Mouse (Mus musculus): ENCODE data around the gene Thrb. TPM values are rescaled to one million over a fixed set of nuclear protein-coding genes. Genes with fewer than 3 reads are reported as not detected.

Thrb gene
- polyA plus RNA-seq, 1 experiment = 0.13 TPM

GRCm38 (mm10) chr14:17978259-17978658 lies 318.2 kb downstream of the Thrb start:
- Histone ChIP-seq H3K36me3 (ENCODE audit: control insufficient read depth, insufficient read depth, low read length, poor library complexity, severe bottlenecking) (no peaks in the 10 kb centered on the region), H3K27ac (ENCODE audit: insufficient read depth, low read length) (no peak overlapping the region), H3K4me1 (ENCODE audit: control insufficient read depth, insufficient read depth, low read length) (no peaks in the 10 kb centered on the region), H3K9me3 (replicated peaks; ENCODE audit: control insufficient read depth, insufficient read depth, low read length, poor library complexity, severe bottlenecking) (no peaks in the 10 kb centered on the region), H3K27me3 (ENCODE audit: control insufficient read depth, insufficient read depth, low read length, poor library complexity, severe bottlenecking) (no peaks in the 10 kb centered on the region), H3K9ac (ENCODE audit: low read depth, poor library complexity, severe bottlenecking) (no peak overlapping the region), H3K4me3 (ENCODE audit: low read depth, low read length) (no peak overlapping the region)
- no peak for TF ChIP-seq CTCF (IDR thresholded peaks at IDR 0.05; ENCODE audit: low read depth, low read length)
- TF ChIP-seq EP300 (IDR thresholded peaks at IDR 0.05; ENCODE audit: insufficient read depth, low read depth, low read length) = no peak
- TF ChIP-seq POLR2A (IDR thresholded peaks at IDR 0.05; ENCODE audit: insufficient read depth, low read length) = no peak

- Histone ChIP-seq H3K4me1 (ENCODE audit: control insufficient read depth, insufficient read depth, low read length) (no peaks in the 10 kb centered on the region), H3K9me3 (replicated peaks; ENCODE audit: control insufficient read depth, insufficient read depth, low read length, poor library complexity, severe bottlenecking) (no peaks in the 10 kb centered on the region), H3K9ac (ENCODE audit: low read depth, poor library complexity, severe bottlenecking) (no peak overlapping the region), H3K4me3 (ENCODE audit: low read depth, low read length) (no peak overlapping the region), H3K27me3 (ENCODE audit: control insufficient read depth, insufficient read depth, low read length, poor library complexity, severe bottlenecking) (no peaks in the 10 kb centered on the region), H3K36me3 (ENCODE audit: control insufficient read depth, insufficient read depth, low read length, poor library complexity, severe bottlenecking) (no peaks in the 10 kb centered on the region), H3K27ac (ENCODE audit: insufficient read depth, low read length) (no peak overlapping the region)
- TF ChIP-seq POLR2A (IDR thresholded peaks at IDR 0.05; ENCODE audit: insufficient read depth, low read length) (no peak), EP300 (IDR thresholded peaks at IDR 0.05; ENCODE audit: insufficient read depth, low read depth, low read length) (no peak), CTCF (IDR thresholded peaks at IDR 0.05; ENCODE audit: low read depth, low read length) (no peak)
Observed at GRCm38 (mm10) chr14:17981258-17981657, 321.2 kb downstream of the Thrb start.

DNA sequence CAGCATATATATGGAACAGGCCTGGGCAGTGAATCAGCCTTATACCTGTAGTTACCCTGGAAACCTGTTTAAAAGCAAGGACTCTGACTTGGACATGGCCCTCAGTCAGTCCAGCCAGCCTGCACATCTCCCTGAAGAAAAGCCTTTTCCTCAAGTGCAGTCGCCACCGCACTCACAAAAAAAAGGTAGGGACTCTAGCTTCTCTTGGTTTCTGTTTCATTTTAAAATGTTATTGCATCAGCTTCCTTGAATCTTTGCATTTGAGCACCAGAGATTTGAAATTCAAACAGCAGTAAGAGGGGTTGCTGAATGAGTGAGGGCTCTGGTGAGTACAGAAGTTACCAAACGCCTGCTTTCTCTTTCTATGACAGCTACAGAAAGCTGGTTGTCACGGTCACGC lies 322.0 kb downstream of the Thrb start:
- no peak overlapping the region for H3K4me3 ChIP-seq (ENCODE audit: low read depth, low read length)
- no peaks in the 10 kb centered on the region for H3K36me3 ChIP-seq (ENCODE audit: control insufficient read depth, insufficient read depth, low read length, poor library complexity, severe bottlenecking)
- no peak overlapping the region for H3K9ac ChIP-seq (ENCODE audit: low read depth, poor library complexity, severe bottlenecking)
- no peak overlapping the region for H3K27ac ChIP-seq (ENCODE audit: insufficient read depth, low read length)
- H3K9me3 ChIP-seq (replicated peaks; ENCODE audit: control insufficient read depth, insufficient read depth, low read length, poor library complexity, severe bottlenecking) = no peaks in the 10 kb centered on the region
- TF ChIP-seq EP300 (IDR thresholded peaks at IDR 0.05; ENCODE audit: insufficient read depth, low read depth, low read length) (no peak), POLR2A (IDR thresholded peaks at IDR 0.05; ENCODE audit: insufficient read depth, low read length) (no peak), CTCF (IDR thresholded peaks at IDR 0.05; ENCODE audit: low read depth, low read length) (no peak)
- H3K4me1 ChIP-seq (ENCODE audit: control insufficient read depth, insufficient read depth, low read length) = no peaks in the 10 kb centered on the region
- no peaks in the 10 kb centered on the region for H3K27me3 ChIP-seq (ENCODE audit: control insufficient read depth, insufficient read depth, low read length, poor library complexity, severe bottlenecking)

DNA sequence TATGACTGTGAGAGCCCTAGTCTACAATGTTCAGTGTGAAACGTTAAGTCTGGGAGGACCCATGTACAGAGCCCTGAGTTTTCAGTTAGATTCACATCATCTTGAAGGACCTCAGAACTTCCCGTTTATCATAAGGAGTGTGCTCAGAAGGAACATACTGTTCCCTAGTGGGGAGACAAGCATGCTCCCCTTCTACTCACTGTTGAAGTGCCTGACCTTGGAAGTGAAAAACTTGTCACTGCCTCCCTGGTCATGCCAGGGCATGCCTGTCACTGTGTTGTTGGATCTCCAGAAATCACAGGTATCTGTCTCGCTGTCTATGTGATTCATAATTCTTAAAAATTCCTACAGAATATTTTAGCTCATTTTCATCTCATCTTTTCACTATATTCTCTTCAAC lies 323.3 kb downstream of the Thrb start:
- Histone ChIP-seq H3K27me3 (ENCODE audit: control insufficient read depth, insufficient read depth, low read length, poor library complexity, severe bottlenecking) (no peaks in the 10 kb centered on the region), H3K36me3 (ENCODE audit: control insufficient read depth, insufficient read depth, low read length, poor library complexity, severe bottlenecking) (no peaks in the 10 kb centered on the region), H3K9ac (ENCODE audit: low read depth, poor library complexity, severe bottlenecking) (no peak overlapping the region), H3K4me3 (ENCODE audit: low read depth, low read length) (no peak overlapping the region), H3K27ac (ENCODE audit: insufficient read depth, low read length) (no peak overlapping the region), H3K9me3 (replicated peaks; ENCODE audit: control insufficient read depth, insufficient read depth, low read length, poor library complexity, severe bottlenecking) (no peaks in the 10 kb centered on the region), H3K4me1 (ENCODE audit: control insufficient read depth, insufficient read depth, low read length) (no peaks in the 10 kb centered on the region)
- TF ChIP-seq CTCF (IDR thresholded peaks at IDR 0.05; ENCODE audit: low read depth, low read length) = no peak
- no peak for TF ChIP-seq EP300 (IDR thresholded peaks at IDR 0.05; ENCODE audit: insufficient read depth, low read depth, low read length)
- no peak for TF ChIP-seq POLR2A (IDR thresholded peaks at IDR 0.05; ENCODE audit: insufficient read depth, low read length)

DNA sequence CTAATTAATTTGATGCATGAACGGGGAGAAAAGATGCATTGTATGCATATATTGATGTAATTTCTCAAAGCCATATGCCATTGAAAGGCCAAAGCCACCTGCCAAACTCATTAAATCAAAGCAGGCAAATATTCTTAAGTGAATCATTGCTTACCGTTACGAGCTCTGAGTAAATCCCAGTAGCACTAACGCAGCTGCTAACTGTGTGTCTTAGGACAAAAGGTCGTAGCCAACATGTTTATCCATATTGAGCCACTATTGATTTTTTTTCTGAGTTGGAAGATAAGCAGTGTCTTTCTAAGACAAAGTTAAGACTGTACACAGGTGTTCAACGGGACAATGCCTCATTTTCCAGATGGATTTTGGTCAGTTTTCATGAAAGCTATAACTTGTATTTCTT lies 323.8 kb downstream of the Thrb start:
- Histone ChIP-seq H3K9ac (ENCODE audit: low read depth, poor library complexity, severe bottlenecking) (no peak overlapping the region), H3K4me1 (ENCODE audit: control insufficient read depth, insufficient read depth, low read length) (no peaks in the 10 kb centered on the region), H3K27me3 (ENCODE audit: control insufficient read depth, insufficient read depth, low read length, poor library complexity, severe bottlenecking) (no peaks in the 10 kb centered on the region), H3K9me3 (replicated peaks; ENCODE audit: control insufficient read depth, insufficient read depth, low read length, poor library complexity, severe bottlenecking) (no peaks in the 10 kb centered on the region), H3K4me3 (ENCODE audit: low read depth, low read length) (no peak overlapping the region), H3K36me3 (ENCODE audit: control insufficient read depth, insufficient read depth, low read length, poor library complexity, severe bottlenecking) (no peaks in the 10 kb centered on the region), H3K27ac (ENCODE audit: insufficient read depth, low read length) (no peak overlapping the region)
- TF ChIP-seq EP300 (IDR thresholded peaks at IDR 0.05; ENCODE audit: insufficient read depth, low read depth, low read length) = no peak
- TF ChIP-seq CTCF (IDR thresholded peaks at IDR 0.05; ENCODE audit: low read depth, low read length) = no peak
- no peak for TF ChIP-seq POLR2A (IDR thresholded peaks at IDR 0.05; ENCODE audit: insufficient read depth, low read length)

DNA sequence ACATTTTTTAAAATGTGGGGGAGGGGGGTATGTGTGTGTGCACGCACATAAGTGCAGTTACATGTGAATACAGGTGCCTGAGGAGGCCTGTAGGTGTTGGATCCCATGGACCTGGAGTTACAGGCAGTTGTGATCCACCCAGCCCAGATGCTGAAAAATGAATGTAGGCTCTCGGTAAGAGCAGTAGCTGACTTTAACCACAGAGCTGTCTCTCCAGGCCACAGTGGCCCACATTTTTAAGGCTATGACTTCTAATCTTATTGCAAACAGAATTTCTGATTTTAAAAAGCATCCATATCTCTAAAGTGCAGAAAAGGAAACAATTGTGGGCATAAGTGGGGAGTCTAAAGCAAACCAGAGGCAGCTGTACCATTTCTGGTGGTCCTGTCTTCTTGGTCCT lies 328.5 kb downstream of the Thrb start:
- no peak overlapping the region for H3K4me3 ChIP-seq (ENCODE audit: low read depth, low read length)
- no peak overlapping the region for H3K9ac ChIP-seq (ENCODE audit: low read depth, poor library complexity, severe bottlenecking)
- no peaks in the 10 kb centered on the region for H3K9me3 ChIP-seq (replicated peaks; ENCODE audit: control insufficient read depth, insufficient read depth, low read length, poor library complexity, severe bottlenecking)
- no peaks in the 10 kb centered on the region for H3K4me1 ChIP-seq (ENCODE audit: control insufficient read depth, insufficient read depth, low read length)
- no peaks in the 10 kb centered on the region for H3K27me3 ChIP-seq (ENCODE audit: control insufficient read depth, insufficient read depth, low read length, poor library complexity, severe bottlenecking)
- no peak for TF ChIP-seq POLR2A (IDR thresholded peaks at IDR 0.05; ENCODE audit: insufficient read depth, low read length)
- TF ChIP-seq CTCF (IDR thresholded peaks at IDR 0.05; ENCODE audit: low read depth, low read length) = no peak
- TF ChIP-seq EP300 (IDR thresholded peaks at IDR 0.05; ENCODE audit: insufficient read depth, low read depth, low read length) = no peak
- no peaks in the 10 kb centered on the region for H3K36me3 ChIP-seq (ENCODE audit: control insufficient read depth, insufficient read depth, low read length, poor library complexity, severe bottlenecking)
- H3K27ac ChIP-seq (ENCODE audit: insufficient read depth, low read length) = no peak overlapping the region
